Mouse (Mus musculus): Measurements from ENCODE around the gene Pum1. TPM values are rescaled to one million over a fixed set of nuclear protein-coding genes. Genes with fewer than 3 reads are reported as not detected.

Gene Pum1
- polyA plus RNA-seq, 1 experiment from 2014 or later, result 111 TPM

- WGBS, result 86% methylated on average over 3 of the region's 3 CpGs
- no peak overlapping the region for H3K4me3 ChIP-seq
- no peak overlapping the region for H3K4me2 ChIP-seq
- no peak overlapping the region for H3K27ac ChIP-seq
- peaks cover 14% of the 10 kb centered on the region; the same call in 1 of the 2 replicates for H3K36me3 ChIP-seq (replicated peaks)
- H3K9me3 ChIP-seq, result no peaks in the 10 kb centered on the region
- H3K27me3 ChIP-seq (replicated peaks), result no peaks in the 10 kb centered on the region
- H3K9ac ChIP-seq, result no peak overlapping the region
- ATAC-seq (replicated peaks), result no peak
- H3K4me1 ChIP-seq, result peaks cover 18% of the 10 kb centered on the region
Observed at GRCm38 (mm10) chr4:130706215-130707000, 43.3 kb downstream of the Pum1 start.

GRCm38 (mm10) chr4:130711353-130711848 lies 48.3 kb downstream of the Pum1 start:
- no peak for ATAC-seq (replicated peaks)
- H3K27me3 ChIP-seq (replicated peaks), result no peaks in the 10 kb centered on the region
- no peak overlapping the region for H3K4me2 ChIP-seq
- H3K36me3 ChIP-seq (replicated peaks), result no peaks in the 10 kb centered on the region
- no peak overlapping the region for H3K4me3 ChIP-seq
- peaks cover 51% of the 10 kb centered on the region for H3K4me1 ChIP-seq
- no peak overlapping the region for H3K9ac ChIP-seq
- no peaks in the 10 kb centered on the region for H3K9me3 ChIP-seq
- WGBS, result 30% methylated on average over 5 of the region's 5 CpGs
- H3K27ac ChIP-seq, result no peak overlapping the region

- H3K4me1 ChIP-seq, result peaks cover 56% of the 10 kb centered on the region
- H3K4me3 ChIP-seq, result no peak overlapping the region
- 80% methylated on average over 3 of the region's 3 CpGs for WGBS
- no peak overlapping the region for H3K9ac ChIP-seq
- ATAC-seq (replicated peaks), result no peak
- no peak overlapping the region for H3K4me2 ChIP-seq
- H3K9me3 ChIP-seq, result no peaks in the 10 kb centered on the region
- H3K36me3 ChIP-seq (replicated peaks), result no peaks in the 10 kb centered on the region
- H3K27ac ChIP-seq, result no peak overlapping the region
- no peaks in the 10 kb centered on the region for H3K27me3 ChIP-seq (replicated peaks)
Observed at GRCm38 (mm10) chr4:130712341-130712740, 49.2 kb downstream of the Pum1 start.

- H3K9ac ChIP-seq, result no peak overlapping the region
- H3K4me2 ChIP-seq, result no peak overlapping the region
- H3K27me3 ChIP-seq (replicated peaks), result no peaks in the 10 kb centered on the region
- peaks cover 63% of the 10 kb centered on the region for H3K4me1 ChIP-seq
- no peak overlapping the region for H3K27ac ChIP-seq
- no peaks in the 10 kb centered on the region for H3K36me3 ChIP-seq (replicated peaks)
- H3K9me3 ChIP-seq, result no peaks in the 10 kb centered on the region
- ATAC-seq (replicated peaks), result no peak
- WGBS, result 84% methylated on average over 5 of the region's 5 CpGs
- no peak overlapping the region for H3K4me3 ChIP-seq
Observed at GRCm38 (mm10) chr4:130713430-130713829, 50.3 kb downstream of the Pum1 start.

- Histone ChIP-seq H3K4me1 (peaks cover 72% of the 10 kb centered on the region), H3K4me2 (no peak overlapping the region)
- no peak for ATAC-seq (replicated peaks)
Observed at GRCm38 (mm10) chr4:130715126-130715525, 52.0 kb downstream of the Pum1 start.

GRCm38 (mm10) chr4:130715623-130716022 lies 52.5 kb downstream of the Pum1 start:
- no peak overlapping the region for H3K4me2 ChIP-seq
- H3K4me3 ChIP-seq, result no peak overlapping the region
- H3K27me3 ChIP-seq (replicated peaks), result no peaks in the 10 kb centered on the region
- no peaks in the 10 kb centered on the region for H3K9me3 ChIP-seq
- H3K4me1 ChIP-seq, result peaks cover 75% of the 10 kb centered on the region
- no peak overlapping the region for H3K27ac ChIP-seq
- no peak overlapping the region for H3K9ac ChIP-seq
- ATAC-seq (replicated peaks), result no peak
- 0 out of 2 replicates have a peak, but pooled peaks cover 3% of the 10 kb centered on the region for H3K36me3 ChIP-seq (replicated peaks)

More at GRCm38 (mm10) chr4:130715126-130715525, 52.0 kb downstream of the Pum1 start:
- Histone ChIP-seq H3K9me3 (no peaks in the 10 kb centered on the region), H3K9ac (no peak overlapping the region), H3K27me3 (replicated peaks) (no peaks in the 10 kb centered on the region), H3K4me3 (no peak overlapping the region), H3K27ac (no peak overlapping the region), H3K36me3 (replicated peaks) (0 out of 2 replicates have a peak, but pooled peaks cover 3% of the 10 kb centered on the region)

GRCm38 (mm10) chr4:130719348-130719747 lies 56.2 kb downstream of the Pum1 start:
- Histone ChIP-seq H3K9ac (no peak overlapping the region), H3K36me3 (replicated peaks) (0 out of 2 replicates have a peak, but pooled peaks cover 3% of the 10 kb centered on the region)

GRCm38 (mm10) chr4:130722607-130723006 lies 59.5 kb downstream of the Pum1 start:
- Histone ChIP-seq H3K4me1 (peaks cover 73% of the 10 kb centered on the region), H3K9ac (no peak overlapping the region), H3K36me3 (replicated peaks) (0 out of 2 replicates have a peak, but pooled peaks cover 3% of the 10 kb centered on the region), H3K27ac (0 out of 2 replicates have a peak overlapping the region, but pooled peaks have one; percentile 1), H3K4me2 (no peak overlapping the region), H3K9me3 (no peaks in the 10 kb centered on the region), H3K27me3 (replicated peaks) (no peaks in the 10 kb centered on the region), H3K4me3 (no peak overlapping the region)
- 3% methylated on average over 1 of the region's 1 CpGs for WGBS
- no peak for ATAC-seq (replicated peaks)

More at GRCm38 (mm10) chr4:130719348-130719747, 56.2 kb downstream of the Pum1 start:
- Histone ChIP-seq H3K9me3 (no peaks in the 10 kb centered on the region), H3K27me3 (replicated peaks) (no peaks in the 10 kb centered on the region), H3K27ac (no peak overlapping the region), H3K4me1 (peaks cover 73% of the 10 kb centered on the region), H3K4me3 (no peak overlapping the region), H3K4me2 (no peak overlapping the region)
- WGBS, result 85% methylated on average over 4 of the region's 4 CpGs
- ATAC-seq (replicated peaks), result no peak

- no peaks in the 10 kb centered on the region for H3K9me3 ChIP-seq
- peak; percentile 51; the same call in 1 of the 2 replicates for ATAC-seq (replicated peaks)
- no peak overlapping the region for H3K4me2 ChIP-seq
- H3K4me1 ChIP-seq, result peaks cover 48% of the 10 kb centered on the region
- H3K36me3 ChIP-seq (replicated peaks), result no peaks in the 10 kb centered on the region
- peak overlapping the region; percentile 34 for H3K27ac ChIP-seq
- H3K9ac ChIP-seq, result no peak overlapping the region
- 10% methylated on average over 3 of the region's 3 CpGs for WGBS
- no peaks in the 10 kb centered on the region for H3K27me3 ChIP-seq (replicated peaks)
- H3K4me3 ChIP-seq, result no peak overlapping the region
Observed at GRCm38 (mm10) chr4:130726118-130726517, 63.0 kb downstream of the Pum1 start.

- peaks cover 15% of the 10 kb centered on the region for H3K4me1 ChIP-seq
- H3K4me2 ChIP-seq, result no peak overlapping the region
- ATAC-seq (replicated peaks), result no peak
- H3K9me3 ChIP-seq, result no peaks in the 10 kb centered on the region
- no peaks in the 10 kb centered on the region for H3K36me3 ChIP-seq (replicated peaks)
- no peak overlapping the region for H3K9ac ChIP-seq
- 73% methylated on average over 4 of the region's 4 CpGs for WGBS
- H3K27ac ChIP-seq, result 0 out of 2 replicates have a peak overlapping the region, but pooled peaks have one; percentile 25
- no peaks in the 10 kb centered on the region for H3K27me3 ChIP-seq (replicated peaks)
- no peak overlapping the region for H3K4me3 ChIP-seq
Observed at GRCm38 (mm10) chr4:130735957-130736356, 72.8 kb downstream of the Pum1 start.

GRCm38 (mm10) chr4:130738527-130738926 lies 75.4 kb downstream of the Pum1 start:
- Histone ChIP-seq H3K9me3 (no peaks in the 10 kb centered on the region), H3K27ac (no peak overlapping the region), H3K36me3 (replicated peaks) (no peaks in the 10 kb centered on the region; the same call in 1 of the 2 replicates), H3K27me3 (replicated peaks) (no peaks in the 10 kb centered on the region), H3K4me2 (no peak overlapping the region), H3K4me3 (no peak overlapping the region), H3K4me1 (peaks cover 16% of the 10 kb centered on the region), H3K9ac (no peak overlapping the region)
- ATAC-seq (replicated peaks), result peak; percentile 54; the same call in 1 of the 2 replicates
- 63% methylated on average over 2 of the region's 2 CpGs for WGBS

GRCm38 (mm10) chr4:130744058-130744457 lies 80.9 kb downstream of the Pum1 start:
- Histone ChIP-seq H3K4me1 (peaks cover 7% of the 10 kb centered on the region), H3K4me2 (no peak overlapping the region), H3K36me3 (replicated peaks) (peaks cover 19% of the 10 kb centered on the region), H3K27me3 (replicated peaks) (no peaks in the 10 kb centered on the region), H3K4me3 (no peak overlapping the region), H3K9ac (no peak overlapping the region), H3K9me3 (no peaks in the 10 kb centered on the region), H3K27ac (peak overlapping the region; percentile 42; the same call in 1 of the 2 replicates)
- WGBS, result 51% methylated on average over 4 of the region's 4 CpGs
- ATAC-seq (replicated peaks), result no peak

All from midbrain, embryonic 15.5 days (tissue).